Mouse (Mus musculus) telencephalon, adult 2 months (tissue): ENCODE results near the gene Gsdme.

Experiments used
- DNase-seq: peaks from one replicate; pipeline ENCODE4 v3.0.0-alpha.2; 2011; ENCODE audit warnings: low read depth, low spot score

Gsdme gene

DNA sequence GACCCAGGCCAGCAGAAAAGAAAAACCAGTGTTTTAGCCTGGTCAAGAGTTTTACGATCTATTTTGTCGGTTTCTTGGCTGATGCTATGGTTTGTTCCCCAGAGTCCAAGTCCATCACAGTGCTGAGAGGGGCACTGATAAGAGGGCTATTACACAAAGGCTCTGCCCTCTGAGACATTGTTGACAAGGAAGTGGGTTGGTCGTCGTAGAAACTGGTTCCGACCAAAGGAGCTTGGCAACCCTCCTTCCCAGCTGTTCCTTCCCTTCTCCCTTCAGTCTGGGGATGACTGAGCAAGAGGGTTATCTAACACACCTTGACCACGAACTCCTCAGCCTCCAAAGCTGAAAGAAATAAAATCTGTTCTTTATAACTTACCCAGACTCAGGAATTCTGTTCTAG, at the start of gene Gsdme:
TSS of gene Gsdme (minus strand) at position 193 of the 400 bp plus-strand sequence.
- DNase-seq, result no peak

DNA sequence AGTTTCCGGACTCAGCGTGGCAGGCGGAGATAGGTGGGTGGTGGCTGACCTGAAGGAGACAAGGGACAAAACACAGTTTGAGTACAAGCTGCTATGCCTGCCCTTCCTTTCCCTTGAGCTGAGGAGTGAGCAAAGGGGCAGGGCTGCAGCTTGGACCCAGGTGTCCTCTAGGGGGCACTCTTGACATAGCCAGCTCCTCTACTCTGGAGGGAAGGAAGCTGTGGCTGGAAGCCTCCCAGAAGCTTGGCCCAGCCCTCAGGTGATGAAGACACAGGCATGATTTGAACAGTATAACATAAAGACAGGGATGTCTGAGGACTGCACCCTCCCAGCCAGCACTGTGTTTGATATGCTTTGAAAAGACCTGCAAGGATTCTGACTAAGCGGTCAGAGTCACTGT, 49.0 kb upstream of the Gsdme start:
- peak; percentile 46 for DNase-seq

DNA sequence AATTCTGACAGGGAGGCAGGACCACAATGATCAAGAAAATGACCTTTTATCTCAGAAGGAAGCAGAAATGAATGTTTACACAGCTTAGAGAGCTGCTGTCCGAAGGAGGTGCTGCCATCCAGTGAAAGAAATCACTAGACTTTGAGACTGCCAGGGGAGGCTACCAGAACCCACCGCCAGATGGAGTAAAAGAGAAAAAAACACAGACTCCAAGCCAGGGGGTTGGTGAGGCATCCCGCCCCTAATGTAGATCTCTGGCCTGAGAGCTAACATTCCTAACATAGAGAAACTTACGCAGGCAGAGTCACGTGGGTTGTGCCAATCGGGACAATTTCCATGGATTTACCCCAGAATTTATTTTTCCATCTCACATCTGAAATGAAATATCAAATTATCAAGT, 45.4 kb upstream of the Gsdme start:
- DNase-seq, result no peak

DNA sequence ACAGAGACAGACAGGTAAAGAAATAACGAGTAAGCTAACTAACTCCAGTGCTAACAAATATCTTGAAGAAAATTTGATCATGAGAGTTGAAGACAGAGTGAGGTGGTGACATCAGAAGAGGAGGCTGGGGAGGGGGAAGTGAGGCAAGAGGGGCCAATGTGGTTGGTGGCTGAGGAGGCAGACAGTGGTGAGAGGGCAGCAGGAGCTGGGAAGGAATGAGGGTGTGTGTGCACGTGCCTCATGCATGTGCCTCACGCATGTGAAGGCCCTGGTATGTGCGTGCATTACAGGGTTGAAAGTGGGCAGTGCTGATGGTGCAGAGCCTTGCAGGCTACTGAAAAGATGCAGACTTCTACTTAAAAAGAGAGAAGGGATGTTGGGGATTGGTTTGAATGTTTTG, 43.0 kb upstream of the Gsdme start:
- no peak for DNase-seq

DNA sequence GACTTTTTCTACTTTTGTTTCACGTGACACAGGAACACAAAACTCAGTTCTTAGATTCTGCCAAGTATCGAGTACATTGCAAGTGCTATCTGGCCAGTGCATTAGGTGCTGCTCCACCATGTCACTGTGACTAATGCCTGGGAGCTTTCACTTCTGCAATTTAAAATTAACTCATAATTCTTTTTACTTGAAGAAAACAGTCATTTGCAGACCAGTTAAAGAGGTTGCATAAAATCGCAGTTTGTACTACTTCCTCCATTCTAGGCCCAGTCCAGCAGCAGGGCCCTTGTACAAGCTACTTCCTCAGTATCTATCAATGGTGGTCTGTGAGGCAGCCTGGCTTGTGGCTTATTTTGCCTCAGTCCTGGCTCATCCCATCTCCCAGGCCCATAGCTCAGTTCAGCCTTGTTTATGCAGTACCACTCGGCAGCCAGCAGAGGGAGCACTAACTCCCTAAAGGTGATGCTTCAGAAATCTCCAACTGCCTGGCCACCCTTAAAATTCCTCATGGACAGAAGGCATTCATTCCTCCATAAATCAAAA, 41.4 kb upstream of the Gsdme start:
- DNase-seq, result peak; percentile 45

DNA sequence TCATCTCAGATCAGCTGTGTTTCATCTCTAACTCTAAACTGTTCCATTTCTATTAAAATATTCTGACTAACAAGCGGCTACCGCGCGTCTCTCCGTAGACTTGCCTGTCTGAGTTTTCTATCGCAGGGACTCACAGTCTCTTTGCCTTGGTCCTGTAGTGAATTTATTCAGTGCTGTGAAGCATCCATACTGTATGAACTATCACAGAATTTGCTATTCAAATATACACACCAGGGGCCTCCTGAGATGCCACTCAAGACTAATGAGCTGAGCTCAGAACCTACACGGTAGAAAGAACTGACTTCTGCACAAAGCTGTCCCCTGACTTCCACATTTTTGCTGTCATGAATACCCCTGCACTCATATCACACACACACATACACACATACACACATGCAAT, 37.5 kb upstream of the Gsdme start:
- no peak for DNase-seq

DNA sequence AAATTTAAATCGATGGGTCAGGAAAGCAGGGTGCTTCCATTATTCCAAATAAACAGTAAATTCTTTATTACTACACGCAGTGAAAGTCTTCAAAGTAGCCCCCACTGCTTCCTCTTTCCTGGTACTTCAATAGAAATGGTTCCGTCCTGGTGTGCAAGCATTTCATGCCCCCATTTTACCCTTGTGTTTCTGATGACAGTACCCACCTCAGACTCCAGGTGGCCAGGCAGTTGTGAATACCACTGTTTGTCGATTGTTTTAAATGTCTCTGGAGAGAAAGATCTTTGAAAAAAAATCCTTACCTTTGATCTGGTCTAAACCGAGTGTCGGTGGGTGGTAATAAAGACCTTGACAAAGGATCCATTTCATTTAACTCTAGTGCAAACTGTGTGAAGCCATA, 37.0 kb upstream of the Gsdme start:
- no peak for DNase-seq

DNA sequence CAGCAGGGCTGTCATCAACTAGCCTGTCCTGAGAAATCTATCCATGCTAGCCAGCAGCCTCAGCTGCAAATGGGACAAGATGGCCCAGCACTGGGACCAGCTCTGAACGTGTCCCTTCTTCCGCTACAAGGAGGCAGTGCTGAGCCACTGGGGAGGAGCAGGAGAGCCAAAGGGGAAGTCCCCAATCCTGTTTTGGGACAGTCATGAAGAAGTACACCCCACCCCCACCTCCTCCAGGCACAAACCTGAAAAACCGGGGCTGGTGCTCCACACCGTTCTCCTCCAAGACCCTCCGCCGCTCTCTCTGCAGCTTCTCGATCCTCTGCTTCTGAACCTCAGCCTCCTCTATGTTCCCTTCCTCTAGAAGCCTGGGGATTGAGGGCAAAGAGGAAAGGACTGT, 35.4 kb upstream of the Gsdme start:
- DNase-seq, result no peak

DNA sequence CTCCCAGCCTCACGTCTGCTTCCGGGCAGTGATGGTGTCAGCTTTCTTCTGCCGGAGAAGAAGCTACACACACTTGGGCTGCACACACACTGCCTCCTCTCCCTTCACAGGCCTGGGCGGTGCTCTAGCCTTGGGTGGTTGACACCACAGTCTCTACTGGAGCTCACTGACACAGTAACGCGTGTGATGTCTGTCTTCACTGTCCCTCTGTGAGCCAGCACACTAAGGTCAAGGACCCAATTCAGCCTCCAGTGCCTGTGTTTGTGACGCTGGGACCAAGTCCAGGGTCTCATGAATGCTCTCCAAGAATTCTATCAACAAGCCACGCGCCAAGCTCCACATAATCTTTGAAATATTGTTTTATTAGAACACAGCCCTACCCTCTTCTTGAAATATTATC, 34.0 kb upstream of the Gsdme start:
- no peak for DNase-seq

DNA sequence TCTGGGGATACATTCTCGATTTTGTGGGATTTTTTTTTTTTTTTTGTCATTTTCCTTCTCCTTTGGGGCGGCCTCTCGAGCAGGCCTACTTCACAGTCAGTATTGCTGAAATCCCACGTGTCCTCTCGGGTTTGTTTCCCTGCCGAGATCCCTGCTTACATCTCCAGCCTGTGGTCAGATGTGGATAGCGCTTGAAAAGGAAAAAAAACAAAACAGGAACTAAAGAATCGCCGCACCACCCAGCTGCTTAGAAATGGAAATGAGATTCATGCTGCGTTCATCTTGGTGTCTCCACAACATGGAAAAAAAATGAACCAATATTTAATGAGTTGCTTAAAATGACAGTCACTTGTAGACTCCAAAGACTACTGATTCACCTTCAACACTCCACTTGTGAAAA, 31.5 kb upstream of the Gsdme start:
- no peak for DNase-seq

DNA sequence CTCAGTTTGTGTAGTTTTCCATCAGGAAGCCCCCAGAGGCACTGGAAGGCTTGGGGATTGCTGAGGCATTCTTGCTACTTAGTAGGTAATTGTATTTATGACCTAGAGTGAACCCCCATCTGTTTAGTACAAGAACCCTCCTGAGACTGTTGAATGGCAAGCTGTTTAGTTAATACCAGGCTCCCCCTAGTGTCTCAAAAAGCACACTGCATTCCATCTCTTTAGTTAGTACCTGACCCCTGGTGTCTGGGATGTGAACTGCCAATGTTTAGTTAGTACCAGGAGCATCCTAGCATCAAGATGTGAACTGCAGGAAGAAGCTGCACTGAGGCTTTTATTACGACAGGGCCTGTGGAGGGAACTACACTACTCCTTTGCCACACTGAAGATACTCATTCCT, 30.5 kb upstream of the Gsdme start:
- DNase-seq, result peak; percentile 82

DNA sequence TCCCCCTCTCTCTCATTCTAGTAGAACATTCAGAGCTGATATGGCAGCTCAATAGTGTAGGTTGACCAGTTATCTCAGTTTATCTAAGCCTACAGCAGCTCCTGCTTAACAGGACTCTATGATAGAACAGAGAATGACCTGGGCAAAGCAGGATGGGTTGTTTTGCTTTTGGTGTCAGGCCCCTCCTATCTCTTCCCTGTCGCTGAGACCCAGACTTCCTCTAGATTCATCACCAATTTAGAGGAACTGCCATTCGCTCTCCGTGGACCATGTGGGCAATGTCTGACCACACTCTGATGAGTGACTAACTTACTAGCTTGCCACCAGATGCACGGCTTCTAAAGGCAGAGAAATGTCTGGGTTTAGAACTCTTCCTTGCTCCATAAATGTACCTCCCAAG, 28.0 kb upstream of the Gsdme start:
- no peak for DNase-seq

DNA sequence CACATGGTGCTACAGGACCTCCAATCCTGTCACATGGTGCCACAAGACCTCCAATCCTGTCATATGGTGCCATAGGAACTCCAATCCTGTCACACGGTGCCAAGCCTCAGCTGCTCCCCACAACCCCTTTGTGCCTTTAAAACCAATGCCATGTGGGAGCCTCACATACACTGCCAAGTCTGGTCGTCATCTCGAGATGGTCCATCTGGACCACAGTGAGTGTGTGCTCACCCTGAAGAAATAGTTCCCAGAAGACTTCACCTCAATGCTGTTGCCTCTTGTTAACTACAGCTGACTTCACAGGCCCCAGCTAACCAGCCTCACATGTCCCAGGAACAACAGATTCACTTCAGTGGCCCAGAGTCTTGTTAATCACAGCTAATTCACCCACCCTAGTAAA, 23.2 kb upstream of the Gsdme start:
- DNase-seq, result no peak

DNA sequence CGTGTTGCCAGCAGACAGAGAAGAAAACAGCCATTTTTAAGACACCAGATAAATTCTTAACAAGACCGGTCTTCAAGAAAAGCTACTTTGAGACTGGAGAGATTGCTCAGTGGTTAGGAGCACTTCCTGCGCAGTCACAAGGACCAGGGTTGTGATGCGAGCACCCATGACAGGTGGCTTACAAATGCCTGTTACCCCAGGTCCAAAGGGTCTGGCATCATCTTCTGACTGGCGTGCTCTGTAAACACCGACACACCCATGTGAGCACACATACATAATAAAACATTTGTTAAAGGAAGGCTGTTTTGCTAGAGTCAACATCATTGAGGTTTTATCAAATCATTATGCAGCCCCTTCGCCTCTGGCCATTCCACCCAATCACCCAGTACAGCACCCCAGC, 16.0 kb upstream of the Gsdme start:
- DNase-seq, result no peak

DNA sequence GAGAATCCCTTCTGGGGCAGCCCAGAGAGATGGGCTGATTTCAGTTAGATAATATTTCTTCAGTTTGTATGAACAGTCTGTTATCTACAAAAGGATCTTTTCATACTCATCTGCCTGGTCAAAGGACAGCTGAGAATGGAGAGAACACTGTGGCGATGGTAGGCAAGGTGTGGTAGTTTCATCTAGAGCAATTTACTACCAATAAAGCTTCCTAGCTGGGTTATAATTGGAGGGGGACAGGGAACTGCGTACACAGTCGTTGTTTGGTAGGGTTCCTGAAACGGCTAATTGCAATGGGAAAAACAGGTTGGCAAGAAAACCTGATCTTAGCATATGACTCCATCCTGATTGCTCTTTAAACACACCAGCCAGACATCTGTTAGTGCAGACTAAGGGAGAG, 10.3 kb upstream of the Gsdme start:
- DNase-seq, result no peak

DNA sequence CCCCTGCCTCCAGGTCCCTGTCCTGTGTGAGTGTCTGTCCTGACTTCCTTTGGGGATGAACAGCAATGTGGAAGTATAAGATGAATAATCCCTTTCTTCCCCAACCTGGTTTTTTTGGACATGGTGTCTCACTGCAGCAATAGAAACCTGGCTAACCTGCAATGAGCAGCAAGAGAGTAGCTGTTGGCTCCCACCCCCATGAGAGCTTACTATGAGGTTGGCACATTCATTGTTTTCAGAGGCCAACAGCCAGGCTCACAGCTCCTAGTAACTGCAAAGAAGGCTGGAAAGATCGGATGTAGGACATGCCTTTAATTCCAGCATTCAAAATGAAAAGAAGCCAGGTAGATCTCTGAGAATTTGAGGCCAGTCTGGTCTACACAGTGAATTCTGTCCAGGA, 9.8 kb upstream of the Gsdme start:
- no peak for DNase-seq

DNA sequence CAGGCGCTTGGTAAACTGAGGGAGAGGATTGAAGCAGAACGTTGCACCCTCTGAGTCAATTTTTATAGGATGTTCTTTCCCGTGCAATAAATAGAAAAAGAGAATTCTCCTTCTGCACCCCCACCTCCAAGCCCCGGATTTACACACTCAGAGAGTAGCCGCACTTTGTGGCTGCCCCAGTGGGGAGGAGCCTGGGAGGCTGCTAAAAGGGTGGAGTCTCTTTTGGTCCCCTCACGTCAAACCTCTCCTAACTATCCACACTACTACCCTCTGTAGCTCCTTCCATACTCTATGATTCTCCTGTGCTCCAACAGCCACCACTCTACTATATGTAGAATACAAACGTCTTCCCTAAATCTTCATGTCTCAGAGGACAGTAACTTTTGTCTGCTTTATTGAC, 1.4 kb downstream of the Gsdme start:
- DNase-seq, result no peak

DNA sequence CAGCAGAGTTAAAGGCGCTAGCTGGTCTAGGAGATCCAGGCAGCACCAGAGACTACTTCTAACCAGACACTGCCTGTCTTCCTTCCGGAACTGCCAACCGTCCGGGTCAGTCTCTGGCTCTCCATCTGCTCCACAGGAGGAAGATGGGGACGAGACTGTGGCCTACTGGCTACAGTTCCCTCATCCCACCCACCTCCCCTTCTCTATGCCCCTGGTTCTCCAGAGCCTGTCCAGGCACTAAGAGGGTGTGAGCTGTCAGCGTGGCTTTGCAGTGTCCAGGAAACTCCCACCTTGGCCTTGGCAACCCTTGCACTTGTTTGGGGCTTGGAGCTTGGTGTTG, 1.8 kb downstream of the Gsdme start:
- no peak for DNase-seq

DNA sequence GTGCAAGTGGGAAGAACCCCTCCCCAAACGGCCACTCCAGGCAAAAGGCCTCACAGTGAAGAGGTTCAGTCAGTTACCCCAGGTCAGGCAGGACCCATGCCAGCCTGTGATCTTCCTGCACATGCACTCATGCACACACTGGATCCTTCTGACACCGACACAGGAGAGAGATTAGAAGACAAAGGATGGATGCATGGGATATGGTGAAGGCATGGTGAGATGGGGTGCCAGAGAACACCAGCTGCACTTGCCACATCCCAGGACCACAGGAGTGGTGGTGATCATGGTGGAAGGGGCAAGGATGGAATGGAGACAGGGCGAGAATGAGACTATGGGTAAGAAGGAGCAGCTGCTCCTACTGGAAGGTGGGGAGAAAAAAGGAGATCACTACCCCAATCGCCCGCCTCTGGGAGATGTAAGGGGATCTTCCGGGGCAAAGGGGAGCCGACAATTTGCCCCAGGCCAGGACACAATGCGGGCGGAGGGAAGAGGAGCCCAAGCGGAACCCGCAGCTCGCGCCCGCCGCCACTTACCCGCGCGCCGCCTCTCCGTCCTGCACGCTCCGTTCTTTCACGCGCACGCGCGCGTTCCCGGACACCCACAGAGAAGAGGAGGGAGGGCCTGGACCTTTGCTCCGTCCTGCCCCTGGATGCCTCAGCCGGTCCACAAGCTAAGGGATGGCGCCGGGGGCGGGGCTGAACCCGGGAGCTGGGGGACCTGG, 2.3 kb downstream of the Gsdme start:
- peak; percentile 60 for DNase-seq

DNA sequence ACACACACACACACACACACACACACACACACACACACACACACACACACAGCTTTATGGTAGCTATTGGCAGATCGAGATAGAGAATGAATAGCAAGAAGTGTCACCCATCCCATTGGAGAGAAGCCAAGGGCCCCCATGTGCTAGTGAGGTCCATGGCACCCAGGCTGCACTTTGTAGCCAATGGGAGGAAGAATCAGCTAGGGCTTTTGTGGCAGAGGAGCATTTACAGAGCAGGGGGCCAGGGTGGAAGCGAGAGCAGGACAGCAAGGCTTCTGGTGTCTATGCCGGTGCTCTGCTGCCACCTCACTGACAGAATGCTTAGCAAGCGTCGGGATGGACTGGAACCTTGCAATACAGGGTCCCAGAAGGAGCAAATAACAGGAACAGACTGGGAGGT, 8.3 kb downstream of the Gsdme start:
- no peak for DNase-seq

DNA sequence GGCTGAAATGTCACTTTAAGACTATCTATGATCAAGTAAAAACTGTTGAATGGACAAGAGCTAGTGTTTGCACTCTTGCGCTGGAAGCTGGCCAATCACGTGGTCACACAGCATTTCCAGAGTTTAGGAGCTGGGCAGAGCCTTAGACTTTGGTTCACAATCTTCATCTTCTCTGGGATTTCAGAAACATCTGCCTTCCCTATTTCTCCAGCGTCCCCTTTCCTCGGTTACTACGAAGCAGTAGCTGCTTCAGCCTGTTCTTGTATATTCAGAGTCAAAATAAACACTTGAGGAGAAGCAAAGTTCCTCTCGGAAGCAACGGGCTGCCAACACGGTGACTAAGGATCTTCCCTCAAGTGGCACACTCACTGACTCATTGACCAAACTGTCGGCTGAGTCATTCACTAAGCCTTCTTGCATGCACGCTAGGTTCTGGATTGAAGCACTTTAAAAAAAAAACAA, 8.9 kb downstream of the Gsdme start:
- DNase-seq, result peak; percentile 80

DNA sequence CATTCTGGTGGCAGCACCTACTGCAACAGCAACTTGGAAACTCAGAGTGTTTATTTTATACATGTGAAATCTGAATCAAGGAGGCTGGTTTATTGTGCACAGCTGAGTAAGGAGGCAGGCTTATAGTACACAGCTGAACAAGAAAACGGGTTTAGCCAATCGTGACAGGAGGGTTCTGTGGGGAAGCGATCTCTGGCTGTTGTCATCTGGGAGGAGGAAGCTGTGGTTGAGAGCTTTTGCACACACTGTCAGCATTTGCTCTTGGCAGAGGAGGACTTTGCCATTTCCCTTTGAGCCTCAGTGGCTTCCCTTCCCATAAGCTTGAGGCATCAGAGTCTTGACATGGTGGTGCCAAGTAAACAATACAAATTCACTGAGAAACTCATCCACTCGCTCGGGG, 11.0 kb downstream of the Gsdme start:
- no peak for DNase-seq

DNA sequence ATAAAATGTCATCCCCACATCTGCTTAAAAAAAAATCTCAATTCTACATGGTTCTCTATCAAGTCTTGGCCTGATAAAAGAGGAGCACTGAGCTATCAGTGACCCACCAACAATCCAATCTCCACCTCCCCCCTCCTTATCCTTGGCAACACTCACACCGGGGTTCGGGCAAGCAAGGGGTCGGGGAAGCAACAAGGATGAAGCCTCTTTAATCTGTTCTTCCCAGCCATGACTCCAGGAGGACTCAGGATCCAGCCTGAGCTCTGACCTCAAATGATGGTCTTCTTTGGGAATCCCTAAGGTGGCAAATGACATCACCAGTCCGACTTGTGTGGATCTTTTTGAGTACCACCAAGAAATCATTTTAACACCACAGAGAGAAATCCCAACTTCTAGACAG, 15.9 kb downstream of the Gsdme start:
- no peak for DNase-seq

DNA sequence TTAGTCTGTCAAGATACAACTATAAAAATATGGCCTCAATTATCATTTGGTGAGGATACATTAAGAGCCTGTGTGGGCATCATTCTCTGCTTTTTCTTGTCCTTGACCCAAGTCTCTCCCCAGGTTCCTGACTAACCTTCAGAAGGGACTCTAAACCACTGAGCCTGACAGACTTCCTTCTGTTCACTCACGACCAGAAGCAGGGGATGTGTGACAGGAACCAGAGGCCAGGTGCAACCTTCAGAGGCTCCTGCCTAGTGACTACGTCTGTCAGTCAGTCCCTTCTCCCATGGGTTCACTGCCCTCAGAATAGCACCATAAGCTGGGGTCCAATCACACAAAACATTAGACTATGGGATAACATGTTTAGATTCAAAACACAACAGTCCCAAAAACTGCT, 16.3 kb downstream of the Gsdme start:
- no peak for DNase-seq
